Mouse (Mus musculus) midbrain, embryonic 16.5 days (tissue): ENCODE results near the gene Cetn4. TPM values are rescaled to one million over a fixed set of nuclear protein-coding genes. Genes with fewer than 3 reads are reported as not detected.

Experiments used
- ATAC-seq: fragments of 200-750 bp; cut with Nextera tagmentation; 2 replicates; pipeline ENCODE4 v1.8.0; 2017; ENCODE audit warnings: moderate TSS enrichment
- H3K27ac ChIP-seq: fragments of 300-500 bp; sonication (generic); 2 replicates; pipeline ENCODE4 v1.5.1; 2014; ENCODE audit warnings: mild to moderate bottlenecking, low read length, mixed read lengths
- H3K27me3 ChIP-seq: fragments of 300-500 bp; sonication (generic); 2 replicates; pipeline ENCODE4 v1.6.1; 2014; ENCODE audit warnings: low read depth, low read length, mixed read lengths; ENCODE audit not compliant: control insufficient read depth, insufficient read depth
- H3K36me3 ChIP-seq: fragments of 300-500 bp; sonication (generic); 2 replicates; pipeline ENCODE4 v1.6.1; 2014; ENCODE audit warnings: mild to moderate bottlenecking, low read length, moderate library complexity, mixed read lengths; ENCODE audit not compliant: control insufficient read depth, insufficient read depth
- H3K4me1 ChIP-seq: fragments of 300-500 bp; sonication (generic); 2 replicates; pipeline ENCODE4 v1.6.1; 2014; ENCODE audit warnings: mild to moderate bottlenecking, low read length, mixed read lengths; ENCODE audit not compliant: control insufficient read depth, insufficient read depth
- H3K4me2 ChIP-seq: fragments of 300-500 bp; sonication (generic); 2 replicates; pipeline ENCODE4 v1.6.1; 2014; ENCODE audit warnings: mild to moderate bottlenecking, low read length, mixed read lengths
- H3K4me3 ChIP-seq: fragments of 300-500 bp; sonication (generic); 2 replicates; pipeline ENCODE4 v1.5.1; 2014; ENCODE audit warnings: low read depth, mild to moderate bottlenecking, low read length, moderate library complexity, mixed read lengths
- H3K9ac ChIP-seq: fragments of 300-500 bp; sonication (generic); 2 replicates; pipeline ENCODE4 v1.6.1; 2014; ENCODE audit warnings: low read depth, low read length, mixed read lengths
- H3K9me3 ChIP-seq: fragments of 300-500 bp; sonication (generic); replicated peaks from 2 replicates; pipeline ENCODE4 v1.6.1; 2014; ENCODE audit warnings: mild to moderate bottlenecking, low read length, mixed read lengths; ENCODE audit not compliant: control insufficient read depth, poor library complexity, severe bottlenecking
- WGBS: fragments of 180-500 bp; shearing (Covaris S2); extraction: QIAGEN DNeasy Blood & Tissue Kit; methylation state at CpG from one replicate; pipeline ENCODE4 v1.1.7; 2014; 5-methylcytosine and 5-hydroxymethylcytosine counted together
- polyA plus RNA-seq: library from polyadenylated mRNA; unstranded; fragments of >200 nt; fragmentation: Nextera tagmentation; extraction: Ambion mirVana; gene quantifications from 2 replicates; pipeline ENCODE4 v1.2.1, GENCODE M21; 2015

The Cetn4 gene
- polyA plus RNA-seq, 1 experiment from 2014 or later = 2.3 TPM

GRCm38 (mm10) chr3:37289237-37289636, 23.3 kb downstream of the Cetn4 start:
- WGBS = 86% methylated on average over 2 of the region's 2 CpGs

GRCm38 (mm10) chr3:37283234-37283633, 29.3 kb downstream of the Cetn4 start:
- 88% methylated on average over 4 of the region's 4 CpGs for WGBS
- no peak for ATAC-seq
- H3K4me3 ChIP-seq = no peak overlapping the region
- no peaks in the 10 kb centered on the region for H3K27me3 ChIP-seq
- no peak overlapping the region for H3K4me2 ChIP-seq
- no peaks in the 10 kb centered on the region for H3K36me3 ChIP-seq
- H3K4me1 ChIP-seq = no peaks in the 10 kb centered on the region
- no peaks in the 10 kb centered on the region for H3K9me3 ChIP-seq
- H3K27ac ChIP-seq = no peak overlapping the region
- H3K9ac ChIP-seq = no peak overlapping the region

More at GRCm38 (mm10) chr3:37289237-37289636, 23.3 kb downstream of the Cetn4 start:
- H3K4me3 ChIP-seq = no peak overlapping the region
- no peak overlapping the region for H3K9ac ChIP-seq
- no peaks in the 10 kb centered on the region for H3K36me3 ChIP-seq
- no peaks in the 10 kb centered on the region for H3K4me1 ChIP-seq
- no peaks in the 10 kb centered on the region for H3K9me3 ChIP-seq
- no peak overlapping the region for H3K4me2 ChIP-seq
- no peak for ATAC-seq
- no peaks in the 10 kb centered on the region for H3K27me3 ChIP-seq
- no peak overlapping the region for H3K27ac ChIP-seq

GRCm38 (mm10) chr3:37282299-37282922, 30.1 kb downstream of the Cetn4 start:
- Histone ChIP-seq H3K9me3 (no peaks in the 10 kb centered on the region), H3K4me2 (no peak overlapping the region), H3K27ac (no peak overlapping the region), H3K36me3 (no peaks in the 10 kb centered on the region), H3K4me3 (no peak overlapping the region), H3K27me3 (no peaks in the 10 kb centered on the region), H3K4me1 (no peaks in the 10 kb centered on the region), H3K9ac (no peak overlapping the region)
- ATAC-seq = no peak
- WGBS = 75% methylated on average over 11 of the region's 11 CpGs

GRCm38 (mm10) chr3:37280871-37281270, 31.6 kb downstream of the Cetn4 start:
- Histone ChIP-seq H3K27me3 (no peaks in the 10 kb centered on the region), H3K4me2 (no peak overlapping the region), H3K9me3 (no peaks in the 10 kb centered on the region), H3K4me3 (no peak overlapping the region), H3K36me3 (no peaks in the 10 kb centered on the region), H3K9ac (no peak overlapping the region), H3K4me1 (no peaks in the 10 kb centered on the region), H3K27ac (no peak overlapping the region)
- no peak for ATAC-seq
- 81% methylated on average over 8 of the region's 8 CpGs for WGBS

- Histone ChIP-seq H3K9me3 (no peaks in the 10 kb centered on the region), H3K27ac (no peak overlapping the region), H3K27me3 (no peaks in the 10 kb centered on the region), H3K4me3 (no peak overlapping the region), H3K9ac (no peak overlapping the region), H3K4me1 (no peaks in the 10 kb centered on the region), H3K4me2 (no peak overlapping the region), H3K36me3 (no peaks in the 10 kb centered on the region)
- ATAC-seq = no peak
- WGBS = 95% methylated on average over 1 of the region's 1 CpGs
These were observed 32.3 kb downstream of the Cetn4 start for GRCm38 (mm10) chr3:37280221-37280620.

- H3K27ac ChIP-seq = no peak overlapping the region
These were observed 37.8 kb downstream of the Cetn4 start for GRCm38 (mm10) chr3:37274661-37275060.

GRCm38 (mm10) chr3:37273092-37273491, 39.4 kb downstream of the Cetn4 start:
- Histone ChIP-seq H3K4me3 (no peak overlapping the region), H3K4me2 (no peak overlapping the region), H3K9me3 (no peaks in the 10 kb centered on the region), H3K27ac (no peak overlapping the region), H3K9ac (no peak overlapping the region), H3K27me3 (no peaks in the 10 kb centered on the region), H3K4me1 (no peaks in the 10 kb centered on the region), H3K36me3 (no peaks in the 10 kb centered on the region)
- no peak for ATAC-seq
- WGBS = 90% methylated on average over 7 of the region's 7 CpGs

More at GRCm38 (mm10) chr3:37274661-37275060, 37.8 kb downstream of the Cetn4 start:
- Histone ChIP-seq H3K9me3 (no peaks in the 10 kb centered on the region), H3K9ac (no peak overlapping the region), H3K4me3 (no peak overlapping the region), H3K4me1 (no peaks in the 10 kb centered on the region), H3K27me3 (no peaks in the 10 kb centered on the region), H3K4me2 (no peak overlapping the region), H3K36me3 (no peaks in the 10 kb centered on the region)
- ATAC-seq = no peak
- 84% methylated on average over 6 of the region's 6 CpGs for WGBS

GRCm38 (mm10) chr3:37271209-37271608, 41.3 kb downstream of the Cetn4 start:
- H3K9ac ChIP-seq = no peak overlapping the region
- H3K27me3 ChIP-seq = no peaks in the 10 kb centered on the region
- no peak overlapping the region for H3K4me2 ChIP-seq
- H3K27ac ChIP-seq = no peak overlapping the region
- H3K4me1 ChIP-seq = no peaks in the 10 kb centered on the region
- ATAC-seq = no peak
- 16% methylated on average over 1 of the region's 1 CpGs for WGBS
- H3K36me3 ChIP-seq = no peaks in the 10 kb centered on the region
- no peaks in the 10 kb centered on the region for H3K9me3 ChIP-seq
- no peak overlapping the region for H3K4me3 ChIP-seq

GRCm38 (mm10) chr3:37269926-37270325, 42.6 kb downstream of the Cetn4 start:
- Histone ChIP-seq H3K4me3 (no peak overlapping the region), H3K27ac (no peak overlapping the region), H3K9ac (no peak overlapping the region), H3K9me3 (no peaks in the 10 kb centered on the region), H3K36me3 (no peaks in the 10 kb centered on the region), H3K4me1 (no peaks in the 10 kb centered on the region), H3K4me2 (no peak overlapping the region), H3K27me3 (no peaks in the 10 kb centered on the region)
- 88% methylated on average over 4 of the region's 4 CpGs for WGBS
- ATAC-seq = no peak
